Mouse (Mus musculus) testis, adult 2 months (tissue): Measurements from ENCODE around the gene Supt6.

Experiments used
- CTCF ChIP-seq: fragments of 200-500 bp; IDR thresholded peaks from 2 replicates; pipeline ENCODE4 v1.5.1; 2012; ENCODE audit warnings: low read depth, mild to moderate bottlenecking, inconsistent platforms, low read length, moderate library complexity; ENCODE audit not compliant: control insufficient read depth, insufficient read depth, insufficient replicate concordance
- POLR2A ChIP-seq: fragments of 200-500 bp; IDR thresholded peaks from 2 replicates; pipeline ENCODE4 v1.6.1; 2012; ENCODE audit warnings: low read depth, mild to moderate bottlenecking, inconsistent platforms, low read length, moderate library complexity; ENCODE audit not compliant: control insufficient read depth

DNA sequence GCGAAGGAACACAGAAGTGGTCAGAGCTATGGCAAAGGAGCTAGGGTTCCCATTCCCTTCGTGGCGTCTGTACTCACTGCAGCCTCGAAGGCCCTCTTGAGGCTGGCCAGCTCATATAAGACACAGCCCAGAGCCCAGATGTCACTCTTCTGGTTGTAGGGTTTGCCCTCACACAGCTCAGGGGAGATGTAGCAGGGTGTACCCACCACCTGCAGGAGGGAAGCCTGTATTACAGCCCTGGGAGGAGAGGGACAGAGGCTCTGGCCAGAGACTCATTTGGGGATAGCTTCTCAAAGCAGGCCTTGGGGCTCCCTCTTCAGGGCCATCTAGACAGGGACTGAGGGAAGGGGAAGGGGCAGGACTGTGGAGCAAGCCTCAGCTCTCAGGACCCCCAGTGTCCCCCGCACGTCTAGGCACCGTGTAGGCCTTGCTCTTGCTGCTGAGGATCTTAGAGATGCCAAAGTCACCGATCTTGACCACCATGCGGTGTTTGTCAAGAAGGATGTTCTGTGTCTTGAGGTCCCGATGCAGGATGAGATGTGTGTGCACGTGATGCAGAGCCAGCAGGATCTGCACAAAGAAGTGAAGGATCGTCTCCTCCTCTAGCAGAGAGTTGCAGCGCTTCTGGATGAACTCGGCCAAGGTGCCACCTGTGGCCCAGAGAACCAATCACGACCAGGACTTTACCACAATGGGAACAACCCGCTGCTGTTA lies 73.6 kb downstream of the Supt6 start:
- no peak for TF ChIP-seq POLR2A
- TF ChIP-seq CTCF: no peak
